Mouse (Mus musculus) CD4-positive naive resting alpha-beta T cell, adult 76 days (primary cell): ENCODE measurements around the gene Tmem92. TPM values are rescaled to one million over a fixed set of nuclear protein-coding genes. Genes with fewer than 3 reads are reported as not detected.

Experiments used
- total RNA-seq: library from RNA; stranded (reverse); gene quantifications from one replicate; pipeline ENCODE4 v1.2.4, GENCODE M21; 2023

Gene Tmem92
- not detected for total RNA-seq

DNA sequence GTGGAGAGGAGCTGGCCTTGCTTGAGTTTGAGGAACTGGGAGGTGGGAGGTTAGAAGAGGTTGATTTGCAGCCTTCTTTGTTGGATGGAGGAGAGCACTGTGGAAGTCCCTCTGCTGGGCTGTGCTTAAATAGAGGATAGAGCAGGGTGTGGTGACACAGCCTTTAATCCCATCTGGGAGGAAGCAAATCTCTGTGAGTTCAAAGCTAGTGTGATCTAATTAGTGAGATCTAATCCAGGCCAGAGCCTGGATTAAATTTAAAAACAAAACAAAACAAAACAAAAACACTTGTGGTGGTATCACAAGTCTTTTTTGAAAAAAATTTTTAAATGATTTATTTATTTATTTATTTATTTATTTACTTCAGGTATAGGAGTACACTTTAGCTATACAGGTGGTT is at the start of gene Tmem92:
Tmem92 (minus strand) TSS at position 101 of the 400 bp plus-strand sequence.

DNA sequence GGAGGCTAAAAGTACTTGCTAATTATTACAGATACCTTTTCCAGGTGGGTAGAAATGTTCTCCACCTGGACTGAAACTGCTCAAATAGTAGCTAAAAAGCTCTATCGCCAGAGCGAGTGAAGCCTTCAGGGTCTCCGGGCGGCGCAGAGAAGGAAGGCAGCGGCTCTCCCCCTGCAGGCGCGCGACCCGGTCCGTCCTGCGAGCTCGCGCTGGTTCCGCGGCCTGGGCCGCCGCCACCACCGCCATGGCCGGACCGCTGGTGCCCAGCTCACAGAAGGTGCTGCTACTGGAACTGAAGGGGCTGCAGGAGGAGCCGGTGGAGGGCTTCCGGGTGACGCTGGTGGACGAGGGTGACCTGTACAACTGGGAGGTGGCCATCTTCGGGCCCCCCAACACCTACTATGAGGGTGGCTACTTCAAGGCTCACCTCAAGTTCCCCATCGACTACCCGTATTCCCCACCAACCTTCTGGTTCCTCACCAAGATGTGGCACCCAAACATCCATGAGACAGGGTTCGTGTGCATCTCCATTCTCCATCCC is 40.7 kb downstream of the Tmem92 start, which contains the start of gene Cdc34b:
Cdc34b (plus strand) TSS at position 51 of the 541 bp plus-strand sequence.

Other genes with a start within 250 kb of the Tmem92 start
- 4.3 TPM for gene Rsad1, start 233.4 kb downstream of the Tmem92 start, total RNA-seq
- not detected for gene Chad, start 217.7 kb downstream of the Tmem92 start, total RNA-seq
- gene Acsf2, start 180.8 kb downstream of the Tmem92 start, total RNA-seq, result 16.8 TPM
- 54.0 TPM for gene Lrrc59, start 152.9 kb downstream of the Tmem92 start, total RNA-seq
- gene Mrpl27, start 128.9 kb downstream of the Tmem92 start, total RNA-seq, result 22.6 TPM
- 1.5 TPM for gene Eme1, start 128.7 kb downstream of the Tmem92 start, total RNA-seq
- gene Xylt2, start 105.2 kb downstream of the Tmem92 start, total RNA-seq, result 48.9 TPM
- not detected for gene Gm11541, start 78.2 kb downstream of the Tmem92 start, total RNA-seq
- gene Cdc34b, start 40.9 kb downstream of the Tmem92 start, total RNA-seq, result not detected
- gene Col1a1, start 153.5 kb upstream of the Tmem92 start, total RNA-seq, result 0.91 TPM
- gene Hils1, start 184.9 kb upstream of the Tmem92 start, total RNA-seq, result not detected
- gene Sgca, start 193.6 kb upstream of the Tmem92 start, total RNA-seq, result not detected
- gene Ppp1r9b, start 208.3 kb upstream of the Tmem92 start, total RNA-seq, result 111 TPM
- gene Samd14, start 227.2 kb upstream of the Tmem92 start, total RNA-seq, result 0.50 TPM